Mouse (Mus musculus) midbrain, embryonic 11.5 days (tissue): ENCODE results near the gene Plscr5. TPM values are rescaled to one million over a fixed set of nuclear protein-coding genes. Genes with fewer than 3 reads are reported as not detected.
A peak's percentile ranks its signal among the peaks of the same experiment; 100 is the strongest.

Experiments used
- ATAC-seq: fragments of 200-750 bp; cut with Nextera tagmentation; 2 replicates; pipeline ENCODE4 v1.8.0; 2017; ENCODE audit warnings: moderate TSS enrichment, moderate library complexity; ENCODE audit not compliant: low FRiP score
- DNase-seq: peaks from one replicate; pipeline ENCODE4 v3.0.0; 2015; ENCODE audit warnings: low spot score; ENCODE audit errors: missing footprints
- H3K27ac ChIP-seq: fragments of 300-500 bp; sonication (generic); 2 replicates; pipeline ENCODE4 v1.5.1; 2014; ENCODE audit warnings: low read depth, low read length
- H3K27me3 ChIP-seq: fragments of 300-500 bp; sonication (generic); 2 replicates; pipeline ENCODE4 v1.6.1; 2014; ENCODE audit warnings: mild to moderate bottlenecking, low read length, moderate library complexity, mixed read lengths; ENCODE audit not compliant: control insufficient read depth, insufficient read depth
- H3K36me3 ChIP-seq: fragments of 300-500 bp; sonication (generic); 2 replicates; pipeline ENCODE4 v1.6.1; 2014; ENCODE audit warnings: mild to moderate bottlenecking, low read length, moderate library complexity, mixed read lengths; ENCODE audit not compliant: control insufficient read depth, insufficient read depth
- H3K4me1 ChIP-seq: fragments of 300-500 bp; sonication (generic); 2 replicates; pipeline ENCODE4 v1.6.1; 2014; ENCODE audit warnings: low read length; ENCODE audit not compliant: control insufficient read depth, insufficient read depth
- H3K4me2 ChIP-seq: fragments of 300-500 bp; sonication (generic); 2 replicates; pipeline ENCODE4 v1.6.1; 2014; ENCODE audit warnings: mild to moderate bottlenecking, moderate library complexity
- H3K4me3 ChIP-seq: fragments of 300-500 bp; sonication (generic); 2 replicates; pipeline ENCODE4 v1.5.1; 2014; ENCODE audit warnings: low read depth, low read length
- H3K9ac ChIP-seq: fragments of 300-500 bp; sonication (generic); 2 replicates; pipeline ENCODE4 v1.6.1; 2014; ENCODE audit warnings: low read length
- H3K9me3 ChIP-seq: fragments of 300-500 bp; sonication (generic); 2 replicates; pipeline ENCODE4 v1.6.1; 2016; ENCODE audit warnings: low read length; ENCODE audit not compliant: control insufficient read depth
- WGBS: fragments of 180-500 bp; shearing (Covaris S2); extraction: QIAGEN DNeasy Blood & Tissue Kit; methylation state at CpG from one replicate; pipeline ENCODE4 v1.1.7; 2014; 5-methylcytosine and 5-hydroxymethylcytosine counted together
- polyA plus RNA-seq: library from polyadenylated mRNA; unstranded; fragments of >200 nt; fragmentation: Nextera tagmentation; extraction: Ambion mirVana; gene quantifications from 2 replicates; pipeline ENCODE4 v1.2.1, GENCODE M21; 2014

Plscr5 gene
- polyA plus RNA-seq, 1 experiment from 2014 or later = not detected

DNA sequence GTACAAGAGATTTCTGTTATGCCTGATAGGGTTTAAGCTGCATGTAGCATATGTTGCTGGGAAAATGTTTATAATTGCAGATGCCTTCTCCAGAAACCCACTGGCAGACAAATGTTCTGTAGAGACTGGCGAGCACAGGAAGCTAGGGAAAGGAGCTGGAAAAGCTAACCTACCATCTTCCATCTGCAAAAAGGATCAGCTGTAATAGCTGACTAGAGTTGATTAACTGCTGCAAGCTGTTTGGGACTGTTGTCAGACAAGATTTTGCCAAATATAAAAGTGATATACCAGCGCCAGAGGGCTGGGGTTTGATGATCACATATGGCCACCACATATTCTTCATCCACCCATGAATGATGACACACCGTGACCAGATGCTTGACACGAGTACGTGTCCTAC is 6.8 kb downstream of the Plscr5 start:
- Histone ChIP-seq H3K4me3 (no peak overlapping the region), H3K36me3 (no peaks in the 10 kb centered on the region), H3K9ac (no peak overlapping the region), H3K9me3 (no peaks in the 10 kb centered on the region), H3K27me3 (no peaks in the 10 kb centered on the region), H3K4me2 (no peak overlapping the region), H3K27ac (no peak overlapping the region), H3K4me1 (no peaks in the 10 kb centered on the region)
- no peak for DNase-seq
- WGBS = 87% methylated on average over 5 of the region's 5 CpGs
- no peak for ATAC-seq

DNA sequence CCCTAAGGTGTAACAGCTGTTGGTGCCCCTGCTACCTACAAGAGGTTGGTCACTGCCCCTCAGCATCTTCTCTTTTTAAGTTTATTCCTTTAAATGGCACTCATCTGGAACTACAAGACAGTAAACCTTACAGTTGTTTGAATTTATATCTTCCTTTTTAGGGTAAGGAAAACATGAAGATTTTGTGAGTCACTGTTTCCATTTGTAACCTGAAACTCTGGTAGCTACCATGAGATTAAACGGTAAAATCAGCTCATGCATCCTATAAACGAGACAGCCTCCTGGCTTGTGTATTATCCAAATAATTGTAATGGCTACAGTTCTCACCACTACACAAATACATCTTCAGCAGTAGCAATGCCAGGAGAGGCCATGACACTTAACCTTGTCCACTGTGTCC is 11.7 kb downstream of the Plscr5 start:
- no peak overlapping the region for H3K27ac ChIP-seq
- ATAC-seq (no peak), DNase-seq (no peak)
- H3K9me3 ChIP-seq = no peaks in the 10 kb centered on the region
- no peak overlapping the region for H3K4me3 ChIP-seq
- no peaks in the 10 kb centered on the region for H3K27me3 ChIP-seq
- H3K36me3 ChIP-seq = no peaks in the 10 kb centered on the region
- 79% methylated on average over 2 of the region's 2 CpGs for WGBS
- no peak overlapping the region for H3K4me2 ChIP-seq
- no peak overlapping the region for H3K9ac ChIP-seq
- H3K4me1 ChIP-seq = no peaks in the 10 kb centered on the region

DNA sequence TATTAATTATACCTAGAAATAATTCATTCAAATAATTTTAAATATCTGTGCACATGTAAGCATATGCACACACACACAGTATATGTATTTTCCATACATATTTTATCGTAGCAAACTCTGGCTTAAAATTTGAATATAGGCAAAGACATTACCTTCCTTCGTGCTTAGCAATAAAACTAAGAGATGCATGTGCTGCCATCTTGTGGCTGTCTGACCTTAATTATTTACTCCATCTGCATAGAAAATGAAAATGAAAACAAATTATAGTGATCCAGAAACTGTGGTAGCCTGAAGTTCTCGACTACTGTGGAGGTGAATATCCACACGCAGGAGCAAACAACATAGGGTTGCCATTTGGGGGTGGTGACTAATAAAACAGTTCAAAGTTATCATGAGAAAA is 14.6 kb downstream of the Plscr5 start:
- no peak overlapping the region for H3K9ac ChIP-seq

DNA sequence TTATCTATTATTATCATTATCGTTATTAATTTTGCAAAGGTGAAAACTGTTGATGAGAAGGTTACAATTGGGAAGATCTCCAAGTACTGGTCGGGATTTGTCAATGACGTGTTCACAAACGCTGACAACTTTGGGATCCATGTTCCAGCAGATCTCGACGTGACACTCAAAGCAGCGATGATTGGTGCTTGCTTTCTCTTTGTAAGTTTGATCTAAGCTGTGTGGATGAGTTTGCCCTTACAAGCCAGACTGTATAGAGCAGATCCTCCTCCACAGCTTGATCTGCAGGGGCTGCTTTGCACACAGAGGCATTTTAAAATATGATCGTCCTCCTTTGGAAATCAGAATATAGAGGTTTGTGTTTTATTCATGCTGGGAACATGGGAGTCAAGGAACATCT is 15.0 kb downstream of the Plscr5 start:
- DNase-seq = no peak
- ATAC-seq = no peak
- Histone ChIP-seq H3K27ac (no peak overlapping the region), H3K36me3 (no peaks in the 10 kb centered on the region), H3K9ac (no peak overlapping the region), H3K4me2 (no peak overlapping the region), H3K4me1 (no peaks in the 10 kb centered on the region), H3K4me3 (no peak overlapping the region), H3K9me3 (no peaks in the 10 kb centered on the region), H3K27me3 (no peaks in the 10 kb centered on the region)
- 79% methylated on average over 8 of the region's 8 CpGs for WGBS

More for the DNA sequence above, 14.6 kb downstream of the Plscr5 start:
- Histone ChIP-seq H3K4me2 (no peak overlapping the region), H3K27me3 (no peaks in the 10 kb centered on the region), H3K36me3 (no peaks in the 10 kb centered on the region), H3K4me1 (no peaks in the 10 kb centered on the region), H3K27ac (no peak overlapping the region), H3K9me3 (no peaks in the 10 kb centered on the region), H3K4me3 (no peak overlapping the region)
- peak; percentile 59; the same call in 1 of the 2 replicates for ATAC-seq
- WGBS = 52% methylated on average over 4 of the region's 4 CpGs
- no peak for DNase-seq

DNA sequence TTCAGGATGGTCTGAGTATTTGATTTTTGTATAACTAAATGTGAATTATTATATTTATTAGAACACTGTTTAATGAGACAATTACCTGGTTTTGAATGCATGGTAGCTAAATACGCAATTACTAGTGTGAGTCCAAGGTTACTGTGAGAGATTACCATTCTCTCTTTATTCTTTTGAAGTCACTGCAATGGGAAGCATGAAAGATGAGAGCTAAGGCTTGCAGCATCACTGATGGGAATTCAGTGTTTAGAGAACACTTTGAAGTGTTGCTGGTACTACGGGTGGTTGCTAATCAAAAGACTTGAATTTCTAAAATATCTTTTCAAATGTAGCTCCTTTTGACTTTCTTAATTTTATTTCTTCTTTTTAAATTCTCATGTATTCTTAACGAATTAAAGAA is 17.1 kb downstream of the Plscr5 start:
- ATAC-seq (no peak), DNase-seq (no peak)
- WGBS = 74% methylated on average over 3 of the region's 3 CpGs
- no peaks in the 10 kb centered on the region for H3K9me3 ChIP-seq
- no peak overlapping the region for H3K4me2 ChIP-seq
- no peaks in the 10 kb centered on the region for H3K27me3 ChIP-seq
- H3K36me3 ChIP-seq = no peaks in the 10 kb centered on the region
- no peaks in the 10 kb centered on the region for H3K4me1 ChIP-seq
- no peak overlapping the region for H3K27ac ChIP-seq
- no peak overlapping the region for H3K4me3 ChIP-seq
- H3K9ac ChIP-seq = no peak overlapping the region

DNA sequence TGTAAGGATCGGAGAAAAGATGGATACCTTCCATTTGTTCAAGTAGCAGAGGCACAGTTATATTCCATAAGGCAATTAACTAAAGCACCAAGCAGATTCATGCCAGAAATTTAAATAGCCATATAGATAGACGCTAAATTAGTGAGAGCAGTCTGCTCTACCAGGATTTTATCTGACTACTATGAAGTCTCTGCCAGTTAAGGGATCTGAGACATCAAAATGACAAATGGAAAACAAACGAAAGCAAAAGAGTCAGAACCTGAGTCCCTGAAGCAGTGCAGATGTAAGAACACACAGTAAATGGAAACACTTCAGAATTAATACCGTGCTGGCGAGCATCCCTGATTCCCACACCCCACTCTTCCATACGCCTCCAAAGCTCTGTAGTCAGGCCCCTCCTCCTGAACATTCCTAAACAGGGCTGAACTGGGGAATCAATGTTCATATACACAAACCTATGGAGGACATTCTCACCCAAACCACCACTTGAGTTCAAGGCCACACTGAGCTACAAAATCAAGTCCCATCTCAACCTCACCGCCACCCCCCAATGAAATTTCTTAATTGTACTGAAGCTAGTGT is 17.7 kb downstream of the Plscr5 start:
- H3K9ac ChIP-seq = no peak overlapping the region
- H3K4me2 ChIP-seq = no peak overlapping the region
- H3K36me3 ChIP-seq = no peaks in the 10 kb centered on the region
- H3K9me3 ChIP-seq = no peaks in the 10 kb centered on the region
- ATAC-seq (0 out of 2 replicates have a peak, but pooled peaks have one; percentile 40), DNase-seq (no peak)
- no peak overlapping the region for H3K27ac ChIP-seq
- no peak overlapping the region for H3K4me3 ChIP-seq
- no peaks in the 10 kb centered on the region for H3K4me1 ChIP-seq
- H3K27me3 ChIP-seq = no peaks in the 10 kb centered on the region
- WGBS = 85% methylated on average over 7 of the region's 7 CpGs

DNA sequence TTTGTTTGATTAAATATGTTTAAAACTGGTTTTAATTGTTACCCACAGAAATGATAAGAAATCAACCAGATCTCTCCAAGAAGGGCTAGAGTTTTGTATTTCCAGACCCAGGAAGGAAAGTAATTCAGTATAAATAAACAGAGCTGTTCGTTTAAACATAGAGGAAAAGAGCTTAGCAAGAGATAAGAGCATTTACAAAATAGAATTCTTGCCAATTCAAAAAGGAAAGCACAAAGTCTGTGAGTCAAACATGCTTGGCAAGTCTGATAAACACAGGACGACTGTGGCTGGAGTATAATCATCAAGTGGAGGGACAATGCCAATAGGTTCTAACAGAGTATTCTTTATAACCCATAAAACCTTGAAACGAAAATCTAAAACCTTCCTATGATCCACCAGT is 18.3 kb downstream of the Plscr5 start:
- H3K27ac ChIP-seq = no peak overlapping the region
- 69% methylated on average over 3 of the region's 3 CpGs for WGBS
- no peaks in the 10 kb centered on the region for H3K36me3 ChIP-seq
- H3K4me3 ChIP-seq = no peak overlapping the region
- no peak overlapping the region for H3K4me2 ChIP-seq
- no peaks in the 10 kb centered on the region for H3K9me3 ChIP-seq
- ATAC-seq (no peak), DNase-seq (no peak)
- no peak overlapping the region for H3K9ac ChIP-seq
- no peaks in the 10 kb centered on the region for H3K27me3 ChIP-seq
- H3K4me1 ChIP-seq = no peaks in the 10 kb centered on the region

DNA sequence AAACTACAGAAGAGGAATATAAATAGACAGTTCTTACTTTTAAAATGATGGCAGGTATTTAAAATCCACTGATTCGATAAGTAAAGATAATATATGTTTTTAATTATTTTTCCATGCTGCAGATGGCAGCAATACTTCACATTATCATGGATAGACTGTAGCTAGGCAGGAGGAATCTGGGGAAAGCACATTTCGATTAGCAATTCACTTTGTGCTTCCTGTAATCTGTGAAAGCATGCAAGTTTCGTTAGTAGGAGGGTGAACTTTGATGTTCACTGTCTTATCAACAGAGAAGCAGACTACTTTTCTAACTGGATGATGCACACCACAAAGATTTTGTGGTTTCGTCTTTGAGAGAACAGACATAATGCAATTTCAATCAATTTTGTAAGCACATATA is 24.7 kb downstream of the Plscr5 start:
- Histone ChIP-seq H3K27me3 (no peaks in the 10 kb centered on the region), H3K4me3 (no peak overlapping the region), H3K27ac (no peak overlapping the region), H3K9me3 (no peaks in the 10 kb centered on the region), H3K9ac (no peak overlapping the region), H3K36me3 (no peaks in the 10 kb centered on the region), H3K4me2 (no peak overlapping the region), H3K4me1 (no peaks in the 10 kb centered on the region)
- WGBS = 79% methylated on average over 4 of the region's 4 CpGs
- ATAC-seq = no peak
- no peak for DNase-seq

DNA sequence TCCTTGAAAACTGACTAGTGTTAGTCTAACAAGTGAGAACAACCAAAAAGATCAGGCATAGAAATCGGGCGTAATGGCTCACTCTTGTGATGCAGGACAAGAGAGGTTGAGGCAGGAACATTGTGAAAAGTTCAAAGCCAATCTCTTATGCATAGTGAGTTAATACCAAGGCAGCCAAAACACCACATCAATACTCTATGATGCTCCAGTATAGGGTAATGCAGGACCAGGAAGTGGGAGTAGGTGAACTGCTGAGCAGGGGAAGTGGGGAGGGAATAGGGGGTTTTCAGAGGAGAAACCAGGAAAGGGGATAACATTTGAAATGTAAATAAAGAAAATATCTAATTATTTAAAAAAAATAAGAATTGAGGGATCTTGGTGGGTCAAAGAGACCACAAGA is 25.2 kb downstream of the Plscr5 start:
- no peaks in the 10 kb centered on the region for H3K9me3 ChIP-seq
- DNase-seq = no peak
- H3K4me3 ChIP-seq = no peak overlapping the region
- 92% methylated on average over 2 of the region's 2 CpGs for WGBS
- no peak overlapping the region for H3K4me2 ChIP-seq
- ATAC-seq = no peak
- no peaks in the 10 kb centered on the region for H3K36me3 ChIP-seq
- H3K27ac ChIP-seq = no peak overlapping the region
- H3K9ac ChIP-seq = no peak overlapping the region
- H3K27me3 ChIP-seq = no peaks in the 10 kb centered on the region
- no peaks in the 10 kb centered on the region for H3K4me1 ChIP-seq
